Mouse (Mus musculus): Measurements from ENCODE around the gene Fam177a. TPM values are rescaled to one million over a fixed set of nuclear protein-coding genes. Genes with fewer than 3 reads are reported as not detected.
"Not testable (repeated sequence)": the region's sequence is repeated elsewhere in the genome, so short reads cannot be mapped to it uniquely, and the experiment has no call there.

Gene Fam177a
- total RNA-seq, 1 experiment, result 6.1 TPM

DNA sequence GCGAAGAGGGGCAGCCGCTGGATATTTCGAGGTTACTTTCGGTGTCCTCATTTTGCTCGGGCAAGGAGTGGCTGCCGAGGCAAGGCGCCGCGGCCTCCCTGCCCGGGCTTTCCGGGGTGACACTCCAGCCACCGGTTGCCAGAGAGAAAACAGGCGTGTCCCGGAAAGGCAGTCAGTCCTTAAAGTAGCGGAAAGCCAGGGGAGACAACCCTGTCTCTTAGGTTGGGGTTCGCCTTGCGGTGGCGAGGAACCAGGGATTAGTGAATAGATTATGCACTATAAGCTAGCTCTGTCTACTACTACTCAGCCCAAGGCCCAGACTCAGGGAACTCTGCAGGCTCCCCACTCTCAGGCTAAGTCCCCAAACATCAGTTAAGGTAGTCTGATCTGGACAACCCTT is 462 bp downstream of the Fam177a start:
- in situ Hi-C loops (cut with MboI; ENCODE audit: low sequenced_read_pairs in 2 of 2, unreplicated experiment in 2 of 2); H3K4me1 ChIP-seq (ENCODE audit: control insufficient read depth in 2 of 2, insufficient read depth in 2 of 2, low read length in 2 of 2, poor library complexity in 1 of 2); H3K9ac ChIP-seq (ENCODE audit: insufficient read depth, low read depth, low read length, poor library complexity, severe bottlenecking); H3K27ac ChIP-seq (ENCODE audit: insufficient read depth, low read depth, low read length, poor library complexity, severe bottlenecking); H3K36me3 ChIP-seq (ENCODE audit: control insufficient read depth, insufficient read depth, low read length, poor library complexity, severe bottlenecking); H3K4me3 ChIP-seq (ENCODE audit: insufficient read depth in 1 of 2, low read depth in 1 of 2, low read length in 2 of 2, poor library complexity in 1 of 2, severe bottlenecking in 1 of 2); H3K9me3 ChIP-seq (ENCODE audit: control insufficient read depth, insufficient read depth, low read depth, low read length); DNase-seq (ENCODE audit: low read depth, low spot score): not testable (repeated sequence)

DNA sequence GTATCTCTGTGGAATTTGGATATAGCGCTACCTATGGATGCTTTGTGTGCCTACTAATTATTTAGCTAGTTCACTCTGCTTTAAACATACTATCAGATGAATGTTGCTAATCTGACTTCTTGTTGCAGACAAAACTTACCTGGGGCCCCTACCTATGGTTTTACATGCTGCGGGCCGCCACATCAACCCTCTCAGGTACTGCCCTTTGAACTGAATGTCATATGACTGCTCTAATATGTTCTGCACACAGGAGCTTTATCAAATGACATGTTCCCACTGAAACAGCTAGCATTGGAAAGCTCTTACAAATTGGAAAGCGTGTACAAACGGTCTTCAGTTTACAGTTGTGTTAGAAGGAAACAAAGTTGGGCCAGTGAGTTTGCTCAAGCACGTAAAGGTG is 11.3 kb downstream of the Fam177a start:
- H3K4me3 ChIP-seq (ENCODE audit: insufficient read depth in 1 of 2, low read depth in 1 of 2, low read length in 2 of 2, poor library complexity in 1 of 2, severe bottlenecking in 1 of 2); H3K36me3 ChIP-seq (ENCODE audit: control insufficient read depth, insufficient read depth, low read length, poor library complexity, severe bottlenecking); H3K27ac ChIP-seq (ENCODE audit: insufficient read depth, low read depth, low read length, poor library complexity, severe bottlenecking); DNase-seq (ENCODE audit: low read depth, low spot score); H3K9ac ChIP-seq (ENCODE audit: insufficient read depth, low read depth, low read length, poor library complexity, severe bottlenecking); in situ Hi-C loops (cut with MboI; ENCODE audit: low sequenced_read_pairs in 2 of 2, unreplicated experiment in 2 of 2); H3K4me1 ChIP-seq (ENCODE audit: control insufficient read depth in 2 of 2, insufficient read depth in 2 of 2, low read length in 2 of 2, poor library complexity in 1 of 2); H3K9me3 ChIP-seq (ENCODE audit: control insufficient read depth, insufficient read depth, low read depth, low read length): not testable (repeated sequence)

DNA sequence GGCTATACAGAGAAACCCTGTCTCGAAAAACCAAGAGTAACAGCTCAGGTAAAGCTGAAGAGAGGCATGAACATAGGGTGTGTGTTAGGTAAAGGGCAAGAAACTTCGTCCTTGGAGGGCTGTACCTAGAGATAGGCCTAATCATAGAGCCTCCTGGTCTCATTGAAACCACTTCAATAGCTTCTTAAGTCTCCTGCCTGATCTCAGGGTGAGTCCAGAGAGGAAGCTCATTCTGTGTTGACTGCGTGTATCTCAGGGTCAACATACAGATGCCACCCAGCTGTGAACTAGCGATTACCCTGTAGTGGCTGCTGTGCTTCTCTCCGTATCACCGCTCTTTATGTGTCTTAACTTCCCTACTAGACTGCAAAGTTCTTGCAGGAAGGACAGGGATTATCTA is 13.6 kb downstream of the Fam177a start:
- H3K9ac ChIP-seq (ENCODE audit: insufficient read depth, low read depth, low read length, poor library complexity, severe bottlenecking); H3K27ac ChIP-seq (ENCODE audit: insufficient read depth, low read depth, low read length, poor library complexity, severe bottlenecking); H3K9me3 ChIP-seq (ENCODE audit: control insufficient read depth, insufficient read depth, low read depth, low read length); H3K36me3 ChIP-seq (ENCODE audit: control insufficient read depth, insufficient read depth, low read length, poor library complexity, severe bottlenecking); H3K4me3 ChIP-seq (ENCODE audit: insufficient read depth in 1 of 2, low read depth in 1 of 2, low read length in 2 of 2, poor library complexity in 1 of 2, severe bottlenecking in 1 of 2); in situ Hi-C loops (cut with MboI; ENCODE audit: low sequenced_read_pairs in 2 of 2, unreplicated experiment in 2 of 2); H3K4me1 ChIP-seq (ENCODE audit: control insufficient read depth in 2 of 2, insufficient read depth in 2 of 2, low read length in 2 of 2, poor library complexity in 1 of 2); DNase-seq (ENCODE audit: low read depth, low spot score): not testable (repeated sequence)

DNA sequence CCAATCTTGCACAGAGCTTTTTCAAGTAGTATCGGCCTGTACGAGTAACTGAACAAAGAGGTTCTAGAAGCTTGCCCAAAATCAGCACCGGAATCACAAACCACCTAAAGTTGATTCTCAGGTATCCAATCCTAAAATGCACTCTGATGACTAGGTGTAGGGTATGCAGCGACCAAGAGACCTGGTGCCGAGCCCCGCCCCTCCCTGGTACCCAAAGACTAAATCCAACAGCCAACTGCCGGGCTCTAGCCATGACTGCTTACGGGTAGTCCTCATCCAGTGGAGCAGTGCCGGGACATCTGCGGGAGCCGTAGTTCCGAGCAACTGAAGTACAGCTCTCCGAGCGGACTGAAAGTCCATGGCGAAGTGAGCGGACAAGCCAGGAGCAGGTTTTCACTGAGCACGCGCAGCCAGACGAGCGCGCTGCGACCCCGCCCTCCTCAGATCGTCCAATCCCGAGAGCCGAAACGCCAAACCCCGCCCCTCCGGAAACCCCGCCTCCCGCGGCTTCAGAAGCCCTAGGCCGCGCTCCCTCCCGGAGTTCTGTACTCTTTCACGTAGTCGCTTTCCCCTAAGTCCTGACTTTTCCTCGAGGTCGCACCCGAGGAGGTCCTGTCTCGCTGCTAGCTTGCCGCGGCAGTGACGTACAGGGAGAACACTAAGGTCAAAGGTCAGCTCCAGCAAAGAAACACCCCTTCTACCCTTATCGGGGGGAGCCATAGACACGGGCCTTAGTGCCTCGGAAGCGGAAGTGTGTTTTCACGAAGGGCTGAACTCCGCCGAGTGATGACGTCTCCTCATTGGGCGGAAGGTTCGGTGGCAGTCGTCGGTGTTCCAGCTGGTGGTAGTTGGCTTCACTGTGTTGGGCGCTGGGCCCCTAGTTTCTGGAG is 30.5 kb downstream of the Fam177a start, which contains the start of gene Srp54b:
TSS of gene Srp54b (plus strand) at position 546 of the 890 bp plus-strand sequence.
- H3K4me1 ChIP-seq (ENCODE audit: control insufficient read depth in 2 of 2, insufficient read depth in 2 of 2, low read length in 2 of 2, poor library complexity in 1 of 2); H3K36me3 ChIP-seq (ENCODE audit: control insufficient read depth, insufficient read depth, low read length, poor library complexity, severe bottlenecking); in situ Hi-C loops (cut with MboI; ENCODE audit: low sequenced_read_pairs in 2 of 2, unreplicated experiment in 2 of 2); H3K9me3 ChIP-seq (ENCODE audit: control insufficient read depth, insufficient read depth, low read depth, low read length); DNase-seq (ENCODE audit: low read depth, low spot score); H3K4me3 ChIP-seq (ENCODE audit: insufficient read depth in 1 of 2, low read depth in 1 of 2, low read length in 2 of 2, poor library complexity in 1 of 2, severe bottlenecking in 1 of 2); H3K9ac ChIP-seq (ENCODE audit: insufficient read depth, low read depth, low read length, poor library complexity, severe bottlenecking); H3K27ac ChIP-seq (ENCODE audit: insufficient read depth, low read depth, low read length, poor library complexity, severe bottlenecking): not testable (repeated sequence)

DNA sequence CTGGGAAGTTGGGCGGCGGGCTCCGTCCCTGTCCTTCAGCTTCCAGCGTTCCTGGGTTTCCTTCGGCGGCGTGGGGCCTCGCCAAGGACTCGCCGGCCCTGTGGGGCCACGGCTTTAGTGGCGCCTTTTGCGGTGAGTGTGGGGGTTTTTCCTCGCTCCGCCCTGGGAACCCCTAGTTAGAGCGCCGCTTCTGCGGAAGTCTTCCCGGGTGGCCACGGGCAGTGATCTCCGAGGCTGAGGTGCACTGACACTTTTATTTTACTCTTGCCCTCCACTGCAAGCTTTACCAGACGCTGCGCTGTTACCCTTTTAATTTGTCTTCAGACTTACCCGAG is 31.1 kb downstream of the Fam177a start:
- H3K4me3 ChIP-seq (ENCODE audit: insufficient read depth in 1 of 2, low read depth in 1 of 2, low read length in 2 of 2, poor library complexity in 1 of 2, severe bottlenecking in 1 of 2); H3K9me3 ChIP-seq (ENCODE audit: control insufficient read depth, insufficient read depth, low read depth, low read length); H3K36me3 ChIP-seq (ENCODE audit: control insufficient read depth, insufficient read depth, low read length, poor library complexity, severe bottlenecking); in situ Hi-C loops (cut with MboI; ENCODE audit: low sequenced_read_pairs in 2 of 2, unreplicated experiment in 2 of 2); DNase-seq (ENCODE audit: low read depth, low spot score); H3K27ac ChIP-seq (ENCODE audit: insufficient read depth, low read depth, low read length, poor library complexity, severe bottlenecking); H3K9ac ChIP-seq (ENCODE audit: insufficient read depth, low read depth, low read length, poor library complexity, severe bottlenecking); H3K4me1 ChIP-seq (ENCODE audit: control insufficient read depth in 2 of 2, insufficient read depth in 2 of 2, low read length in 2 of 2, poor library complexity in 1 of 2): not testable (repeated sequence)

DNA sequence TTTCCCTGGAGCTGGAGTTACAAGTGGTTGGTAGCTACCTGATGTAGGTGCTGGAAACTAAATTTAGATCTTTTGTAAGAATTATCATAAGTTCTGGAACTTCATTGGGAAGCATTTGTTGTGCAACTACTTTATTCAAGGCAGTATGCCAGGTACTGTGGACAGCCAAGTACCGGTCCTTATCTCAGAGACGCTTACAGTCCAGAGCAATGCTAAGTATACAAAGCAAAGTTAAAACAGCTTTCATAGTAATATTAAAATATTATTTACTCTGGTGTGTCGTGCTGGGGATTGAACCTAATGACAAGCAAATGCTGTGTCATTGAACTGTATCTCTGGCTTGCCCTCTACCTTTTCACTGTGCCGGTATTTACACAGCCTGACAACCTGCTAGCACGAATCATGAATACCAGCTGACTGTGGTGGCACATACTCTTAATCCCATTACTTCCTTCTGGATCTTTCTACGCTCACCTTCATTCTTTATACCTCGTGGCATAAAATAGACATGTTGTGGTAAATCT is 42.8 kb downstream of the Fam177a start:
- H3K9ac ChIP-seq (ENCODE audit: insufficient read depth, low read depth, low read length, poor library complexity, severe bottlenecking); H3K9me3 ChIP-seq (ENCODE audit: control insufficient read depth, insufficient read depth, low read depth, low read length); H3K36me3 ChIP-seq (ENCODE audit: control insufficient read depth, insufficient read depth, low read length, poor library complexity, severe bottlenecking); in situ Hi-C loops (cut with MboI; ENCODE audit: low sequenced_read_pairs in 2 of 2, unreplicated experiment in 2 of 2); H3K4me3 ChIP-seq (ENCODE audit: insufficient read depth in 1 of 2, low read depth in 1 of 2, low read length in 2 of 2, poor library complexity in 1 of 2, severe bottlenecking in 1 of 2); H3K4me1 ChIP-seq (ENCODE audit: control insufficient read depth in 2 of 2, insufficient read depth in 2 of 2, low read length in 2 of 2, poor library complexity in 1 of 2); H3K27ac ChIP-seq (ENCODE audit: insufficient read depth, low read depth, low read length, poor library complexity, severe bottlenecking); DNase-seq (ENCODE audit: low read depth, low spot score): not testable (repeated sequence)

DNA sequence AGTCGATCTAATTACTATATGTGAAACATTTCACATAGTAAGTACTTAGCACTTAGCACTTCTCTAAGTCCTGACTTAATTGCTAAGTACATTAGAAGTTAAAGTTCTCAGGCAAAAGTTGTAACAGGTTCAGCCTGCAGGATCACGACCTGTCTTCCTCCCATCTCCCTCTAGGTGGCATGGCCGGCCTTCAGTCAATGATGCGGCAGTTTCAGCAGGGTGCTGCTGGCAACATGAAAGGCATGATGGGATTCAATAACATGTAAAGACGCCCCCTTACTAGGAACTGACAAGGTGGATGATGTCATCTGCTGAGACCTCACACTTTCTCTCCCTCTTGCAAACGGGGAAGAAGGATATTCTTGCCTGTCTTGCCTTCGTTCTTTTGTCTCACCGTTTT is 63.4 kb downstream of the Fam177a start:
- H3K4me3 ChIP-seq (ENCODE audit: insufficient read depth in 1 of 2, low read depth in 1 of 2, low read length in 2 of 2, poor library complexity in 1 of 2, severe bottlenecking in 1 of 2); H3K4me1 ChIP-seq (ENCODE audit: control insufficient read depth in 2 of 2, insufficient read depth in 2 of 2, low read length in 2 of 2, poor library complexity in 1 of 2); in situ Hi-C loops (cut with MboI; ENCODE audit: low sequenced_read_pairs in 2 of 2, unreplicated experiment in 2 of 2); H3K36me3 ChIP-seq (ENCODE audit: control insufficient read depth, insufficient read depth, low read length, poor library complexity, severe bottlenecking); H3K9ac ChIP-seq (ENCODE audit: insufficient read depth, low read depth, low read length, poor library complexity, severe bottlenecking); H3K9me3 ChIP-seq (ENCODE audit: control insufficient read depth, insufficient read depth, low read depth, low read length); DNase-seq (ENCODE audit: low read depth, low spot score); H3K27ac ChIP-seq (ENCODE audit: insufficient read depth, low read depth, low read length, poor library complexity, severe bottlenecking): not testable (repeated sequence)

DNA sequence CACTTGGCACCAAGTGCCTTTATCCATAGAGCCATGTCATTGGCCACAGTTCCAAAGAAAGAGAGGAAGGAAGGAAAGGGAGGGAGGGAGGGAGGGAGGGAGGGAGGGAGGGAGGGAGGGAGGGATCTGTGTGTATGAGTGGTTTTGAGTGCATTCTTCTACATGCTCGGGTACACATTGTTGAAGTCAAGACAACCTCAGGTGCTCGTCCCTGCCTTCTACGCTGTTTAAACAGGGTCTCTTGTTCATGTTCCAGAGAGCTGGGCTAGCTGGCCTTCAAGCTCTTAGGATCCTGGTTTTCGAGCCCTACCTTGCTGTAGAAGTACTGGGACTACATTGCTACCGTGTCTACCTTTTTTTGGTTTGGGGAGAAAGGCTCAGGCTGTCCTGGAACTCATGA is 64.9 kb downstream of the Fam177a start:
- DNase-seq (ENCODE audit: low read depth, low spot score); in situ Hi-C loops (cut with MboI; ENCODE audit: low sequenced_read_pairs in 2 of 2, unreplicated experiment in 2 of 2); H3K4me1 ChIP-seq (ENCODE audit: control insufficient read depth in 2 of 2, insufficient read depth in 2 of 2, low read length in 2 of 2, poor library complexity in 1 of 2); H3K36me3 ChIP-seq (ENCODE audit: control insufficient read depth, insufficient read depth, low read length, poor library complexity, severe bottlenecking); H3K9me3 ChIP-seq (ENCODE audit: control insufficient read depth, insufficient read depth, low read depth, low read length); H3K27ac ChIP-seq (ENCODE audit: insufficient read depth, low read depth, low read length, poor library complexity, severe bottlenecking); H3K4me3 ChIP-seq (ENCODE audit: insufficient read depth in 1 of 2, low read depth in 1 of 2, low read length in 2 of 2, poor library complexity in 1 of 2, severe bottlenecking in 1 of 2); H3K9ac ChIP-seq (ENCODE audit: insufficient read depth, low read depth, low read length, poor library complexity, severe bottlenecking): not testable (repeated sequence)
